In the genomic region with DNA sequence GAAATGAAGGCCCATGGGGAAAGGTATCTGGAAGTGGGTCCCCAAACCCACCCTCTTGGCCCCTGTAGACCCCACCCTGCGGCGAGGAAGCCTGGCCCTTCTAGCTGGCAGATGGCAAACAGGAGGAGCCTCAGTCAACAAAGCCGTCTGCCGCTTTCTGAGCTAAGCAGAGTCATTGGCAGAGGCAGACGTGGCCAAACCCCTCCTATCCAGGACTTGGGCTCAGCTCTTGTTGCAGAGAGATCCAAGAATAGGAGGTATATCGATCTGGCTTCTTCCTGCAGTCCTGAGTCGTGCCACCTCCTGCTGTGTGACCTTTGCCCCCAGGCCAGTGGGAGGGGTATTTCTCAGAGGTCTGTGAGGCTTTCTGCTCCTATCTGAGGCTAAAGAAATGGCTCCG, we compare ENCODE assay signal across 13 mouse cellular contexts. TPM values are rescaled to one million over a fixed set of nuclear protein-coding genes. Genes with fewer than 3 reads are reported as not detected.
DNase-seq lines count a peak whose midpoint lies in the region; ATAC-seq and TF ChIP-seq lines count a peak whose summit lies in the region.
"Had no signal": no experiment of that assay in that cellular context is flagged by ENCODE, and none has a peak within 500 bp of the region (broad histone marks: within the 10 kb centered on the region; RNA-seq: fewer than 3 reads in every experiment).

No protein-coding gene starts in this region.

- H3K27me3 ChIP-seq in hindbrain, embryonic 10.5 days (ENCODE audit: insufficient read depth, poor library complexity, severe bottlenecking): peaks cover 34% of the 10 kb centered on the region
- peaks cover 33% of the 10 kb centered on the region for H3K27me3 ChIP-seq in hindbrain, embryonic 12.5 days
- peaks cover 23% of the 10 kb centered on the region for H3K27me3 ChIP-seq in intestine, embryonic 15.5 days (replicated peaks)
- H3K27me3 ChIP-seq in lung, postnatal 0 days (replicated peaks; ENCODE audit: insufficient read depth, low read length): peaks cover 22% of the 10 kb centered on the region; the same call in 1 of the 2 replicates

- peak; percentile 44 for DNase-seq in hindbrain, embryonic 10.5 days (ENCODE audit: low spot score)
- DNase-seq in ES-E14 (ENCODE audit: low read depth, low spot score): peak; percentile 50
- peak; percentile 78 for DNase-seq in brain, adult 2 months (ENCODE audit: low read depth, low spot score)
- no peak for DNase-seq in lung, postnatal 0 days (ENCODE audit: low spot score)
- DNase-seq in kidney, adult 11 months: no peak
- DNase-seq: kidney, adult 18-20 months; thymus, postnatal 36 days had no signal

- H3K36me3 ChIP-seq in hindbrain, embryonic 10.5 days: peaks cover 21% of the 10 kb centered on the region
- peaks cover 9% of the 10 kb centered on the region; the same call in 1 of the 2 replicates for H3K36me3 ChIP-seq in hindbrain, embryonic 12.5 days
- no peaks in the 10 kb centered on the region for H3K36me3 ChIP-seq in ES-E14 (ENCODE audit: control insufficient read depth, insufficient read depth, low read length, poor library complexity, severe bottlenecking)
- no peaks in the 10 kb centered on the region for H3K36me3 ChIP-seq in intestine, embryonic 15.5 days
- H3K36me3 ChIP-seq in lung, postnatal 0 days (ENCODE audit: insufficient read depth, low read length): no peaks in the 10 kb centered on the region
- H3K36me3 ChIP-seq: limb, embryonic 12.5 days; lung, embryonic 15.5 days had no signal

- TF ChIP-seq EP300 in lung, postnatal 0 days (IDR thresholded peaks at IDR 0.05): no peak

- H3K9me3 ChIP-seq in hindbrain, embryonic 10.5 days: no peaks in the 10 kb centered on the region
- H3K9me3 ChIP-seq in hindbrain, embryonic 12.5 days (replicated peaks): no peaks in the 10 kb centered on the region
- H3K9me3 ChIP-seq in ES-E14 (ENCODE audit: control insufficient read depth, insufficient read depth, low read depth, low read length): no peaks in the 10 kb centered on the region
- H3K9me3 ChIP-seq in intestine, embryonic 15.5 days: no peaks in the 10 kb centered on the region
- H3K9me3 ChIP-seq in lung, postnatal 0 days (ENCODE audit: low read length): no peaks in the 10 kb centered on the region
- H3K9me3 ChIP-seq: limb, embryonic 12.5 days; lung, embryonic 15.5 days had no signal

- no peak overlapping the region for H3K4me2 ChIP-seq in hindbrain, embryonic 12.5 days (replicated peaks)
- H3K4me2 ChIP-seq in intestine, embryonic 15.5 days (replicated peaks): peak overlapping the region; percentile 26; the same call in 1 of the 2 replicates
- H3K4me2 ChIP-seq in lung, postnatal 0 days (replicated peaks; ENCODE audit: low read depth, low read length): no peak overlapping the region
- H3K4me2 ChIP-seq: limb, embryonic 12.5 days; lung, embryonic 15.5 days had no signal

- no peak overlapping the region for H3K4me3 ChIP-seq in hindbrain, embryonic 10.5 days
- H3K4me3 ChIP-seq in hindbrain, embryonic 12.5 days: no peak overlapping the region
- no peak overlapping the region for H3K4me3 ChIP-seq in ES-E14 (ENCODE audit: insufficient read depth in 1 of 2, low read depth in 1 of 2, low read length in 2 of 2, poor library complexity in 1 of 2, severe bottlenecking in 1 of 2)
- no peak overlapping the region for H3K4me3 ChIP-seq in intestine, embryonic 15.5 days (replicated peaks)
- H3K4me3 ChIP-seq in lung, postnatal 0 days (ENCODE audit: low read depth, low read length): no peak overlapping the region
- H3K4me3 ChIP-seq: limb, embryonic 12.5 days; lung, embryonic 15.5 days had no signal

- peaks cover 53% of the 10 kb centered on the region for H3K4me1 ChIP-seq in hindbrain, embryonic 10.5 days (replicated peaks)
- peaks cover 29% of the 10 kb centered on the region for H3K4me1 ChIP-seq in hindbrain, embryonic 12.5 days
- peaks cover 7 to 24% of the 10 kb centered on the region in 2 experiments; a peak in 3 of 4 replicates for H3K4me1 ChIP-seq in ES-E14 (ENCODE audit: control insufficient read depth in 2 of 2, insufficient read depth in 2 of 2, low read length in 2 of 2, poor library complexity in 1 of 2)
- peaks cover 26% of the 10 kb centered on the region for H3K4me1 ChIP-seq in intestine, embryonic 15.5 days (replicated peaks)
- H3K4me1 ChIP-seq in lung, postnatal 0 days (ENCODE audit: insufficient read depth, low read depth, low read length): peaks cover 8% of the 10 kb centered on the region; the same call in 1 of the 2 replicates

- H3K27ac ChIP-seq in hindbrain, embryonic 10.5 days: 0 out of 2 replicates have a peak overlapping the region, but pooled peaks have one; percentile 29
- no peak overlapping the region for H3K27ac ChIP-seq in hindbrain, embryonic 12.5 days
- no peak overlapping the region for H3K27ac ChIP-seq in ES-E14 (ENCODE audit: insufficient read depth, low read depth, low read length, poor library complexity, severe bottlenecking)
- no peak overlapping the region for H3K27ac ChIP-seq in intestine, embryonic 15.5 days
- no peak overlapping the region for H3K27ac ChIP-seq in lung, postnatal 0 days (ENCODE audit: low read length)
- H3K27ac ChIP-seq: limb, embryonic 12.5 days; lung, embryonic 15.5 days had no signal

- no peak overlapping the region for H3K9ac ChIP-seq in hindbrain, embryonic 12.5 days
- H3K9ac ChIP-seq in ES-E14 (ENCODE audit: insufficient read depth, low read depth, low read length, poor library complexity, severe bottlenecking): no peak overlapping the region
- H3K9ac ChIP-seq in intestine, embryonic 15.5 days: no peak overlapping the region
- no peak overlapping the region for H3K9ac ChIP-seq in lung, postnatal 0 days (replicated peaks; ENCODE audit: low read depth)
- H3K9ac ChIP-seq: limb, embryonic 12.5 days; lung, embryonic 15.5 days had no signal

- WGBS in hindbrain, embryonic 10.5 days: 6% methylated on average over 8 of the region's 8 CpGs
- 9% methylated on average over 8 of the region's 8 CpGs for WGBS in hindbrain, embryonic 12.5 days
- WGBS in intestine, embryonic 15.5 days: 11% methylated on average over 8 of the region's 8 CpGs
- WGBS in lung, postnatal 0 days: 11% methylated on average over 8 of the region's 8 CpGs

- no peak for ATAC-seq in hindbrain, embryonic 12.5 days (ENCODE audit: low FRiP score)
- ATAC-seq in intestine, embryonic 15.5 days: peak; percentile 28
- no peak for ATAC-seq in lung, postnatal 0 days

- TF ChIP-seq CTCF in lung, postnatal 0 days (IDR thresholded peaks at IDR 0.05): no peak

- in situ Hi-C loops in ES-E14 (cut with MboI; ENCODE audit: low sequenced_read_pairs in 2 of 2, unreplicated experiment in 2 of 2): no loop called here

TF ChIP-seq in ES-E14, 5 proteins besides CTCF, POLR2A, EP300 and RAD21:
- TF ChIP-seq MAFK (IDR thresholded peaks at IDR 0.05; ENCODE audit: insufficient read depth, low read depth, low read length) (no peak), CHD2 (IDR thresholded peaks at IDR 0.05; ENCODE audit: low read depth, low read length) (no peak), ZC3H11A (IDR thresholded peaks at IDR 0.05; ENCODE audit: borderline replicate concordance, low read depth, low read length) (no peak), HCFC1 (IDR thresholded peaks at IDR 0.05; ENCODE audit: borderline replicate concordance, insufficient read depth, low read length) (no peak), ZNF384 (IDR thresholded peaks at IDR 0.05; ENCODE audit: low read depth, low read length) (no peak)
TF ChIP-seq in ES-E14: peak in this region for 0.

RNA-seq across cellular contexts. Expression of a gene that starts 2.0 kb away (rescaled TPM):
- 0.02 and 0.07 TPM in 2 replicates for polyA plus RNA-seq in hindbrain, embryonic 10.5 days (2016; fragmentation: Nextera tagmentation; extraction: Ambion mirVana)
- polyA plus RNA-seq in hindbrain, embryonic 12.5 days (2016; fragmentation: Nextera tagmentation; extraction: Ambion mirVana): 0.08 TPM in 1 of 2 replicates, not detected in the other
- 0.31 and 0.58 TPM in 2 replicates for total RNA-seq in ES-E14 (2012; rRNA removed)
- 0.05 and 0.06 TPM in 2 replicates for polyA plus RNA-seq in intestine, embryonic 15.5 days (2015; fragmentation: Nextera tagmentation; extraction: Ambion mirVana)
- polyA plus RNA-seq in lung, postnatal 0 days (2015; fragmentation: Nextera tagmentation; extraction: Ambion mirVana): not detected in 2 replicates
- polyA plus RNA-seq: heart, embryonic 16.5 days; limb, embryonic 12.5 days; lung, embryonic 15.5 days had no signal

RNA-seq across cellular contexts. Expression of a gene that starts 21.9 kb away (rescaled TPM):
- polyA plus RNA-seq in hindbrain, embryonic 10.5 days (2016; fragmentation: Nextera tagmentation; extraction: Ambion mirVana): 20.5 and 22.6 TPM in 2 replicates
- polyA plus RNA-seq in hindbrain, embryonic 12.5 days (2016; fragmentation: Nextera tagmentation; extraction: Ambion mirVana): 30.3 and 33.0 TPM in 2 replicates
- 4.3 and 8.6 TPM in 2 replicates for total RNA-seq in ES-E14 (2012; rRNA removed)
- polyA plus RNA-seq in intestine, embryonic 15.5 days (2015; fragmentation: Nextera tagmentation; extraction: Ambion mirVana): 7.6 and 8.2 TPM in 2 replicates
- 1.1 and 1.3 TPM in 2 replicates for polyA plus RNA-seq in lung, postnatal 0 days (2015; fragmentation: Nextera tagmentation; extraction: Ambion mirVana)

RNA-seq across cellular contexts. Expression of a gene that starts 28.7 kb away (rescaled TPM):
- polyA plus RNA-seq in hindbrain, embryonic 10.5 days (2016; fragmentation: Nextera tagmentation; extraction: Ambion mirVana): not detected in 2 replicates
- polyA plus RNA-seq in hindbrain, embryonic 12.5 days (2016; fragmentation: Nextera tagmentation; extraction: Ambion mirVana): not detected in 2 replicates
- not detected in 2 replicates for total RNA-seq in ES-E14 (2012; rRNA removed)
- polyA plus RNA-seq in intestine, embryonic 15.5 days (2015; fragmentation: Nextera tagmentation; extraction: Ambion mirVana): not detected in 2 replicates
- not detected in 2 replicates for polyA plus RNA-seq in lung, postnatal 0 days (2015; fragmentation: Nextera tagmentation; extraction: Ambion mirVana)
- total RNA-seq: gastrocnemius, postnatal 4 days had no signal
- polyA plus RNA-seq: heart, embryonic 16.5 days; limb, embryonic 12.5 days; lung, embryonic 15.5 days had no signal

RNA-seq across cellular contexts. Expression of a gene that starts 29.7 kb away (rescaled TPM):
- polyA plus RNA-seq in hindbrain, embryonic 10.5 days (2016; fragmentation: Nextera tagmentation; extraction: Ambion mirVana): not detected in 2 replicates
- polyA plus RNA-seq in hindbrain, embryonic 12.5 days (2016; fragmentation: Nextera tagmentation; extraction: Ambion mirVana): not detected in 2 replicates
- total RNA-seq in ES-E14 (2012; rRNA removed): not detected in 2 replicates
- not detected in 2 replicates for polyA plus RNA-seq in intestine, embryonic 15.5 days (2015; fragmentation: Nextera tagmentation; extraction: Ambion mirVana)
- polyA plus RNA-seq in lung, postnatal 0 days (2015; fragmentation: Nextera tagmentation; extraction: Ambion mirVana): not detected in 2 replicates
- total RNA-seq: gastrocnemius, postnatal 4 days had no signal
- polyA plus RNA-seq: heart, embryonic 16.5 days; limb, embryonic 12.5 days; lung, embryonic 15.5 days had no signal

RNA-seq across cellular contexts. Expression of a gene that starts 48.5 kb away (rescaled TPM):
- polyA plus RNA-seq in hindbrain, embryonic 10.5 days (2016; fragmentation: Nextera tagmentation; extraction: Ambion mirVana): 1.4 and 1.5 TPM in 2 replicates
- polyA plus RNA-seq in hindbrain, embryonic 12.5 days (2016; fragmentation: Nextera tagmentation; extraction: Ambion mirVana): 2.9 and 3.2 TPM in 2 replicates
- 2.7 and 6.3 TPM in 2 replicates for total RNA-seq in ES-E14 (2012; rRNA removed)
- 23.6 and 28.6 TPM in 2 replicates for polyA plus RNA-seq in intestine, embryonic 15.5 days (2015; fragmentation: Nextera tagmentation; extraction: Ambion mirVana)
- polyA plus RNA-seq in lung, postnatal 0 days (2015; fragmentation: Nextera tagmentation; extraction: Ambion mirVana): not detected in 2 replicates

Comparison
In these comparisons a context has a peak if more than half of its experiments do, and no peak if none do; other contexts are left out.
1. DNase-seq: peak in hindbrain, embryonic 10.5 days (single experiment), ES-E14 (single experiment) and brain, adult 2 months (single experiment); none in lung, postnatal 0 days (single experiment) and kidney, adult 11 months (single experiment).